ENCODE assay signal across 22 mouse cellular contexts in genomic region chr14:46421823-46422222, GRCm38 (mm10). TPM values are rescaled to one million over a fixed set of nuclear protein-coding genes. Genes with fewer than 3 reads are reported as not detected.
DNase-seq lines count a peak whose midpoint lies in the region; ATAC-seq and TF ChIP-seq lines count a peak whose summit lies in the region.
"Had no signal": no experiment of that assay in that cellular context is flagged by ENCODE, and none has a peak within 500 bp of the region (broad histone marks: within the 10 kb centered on the region; RNA-seq: fewer than 3 reads in every experiment).

No protein-coding gene starts in this region.

- no peak for DNase-seq in forebrain, embryonic 11.5 days (ENCODE audit: low spot score)
- DNase-seq in forebrain, postnatal 0 days = peak; percentile 49
- DNase-seq in brain, embryonic 18.5 days (ENCODE audit: low read depth, low spot score) = peak; percentile 54
- no peak for DNase-seq in testis, postnatal 14 days (ENCODE audit: low spot score)
- DNase-seq: adrenal gland, postnatal 25 days; cerebellum, adult 11-12 months; cerebellum, adult 2 months; cerebellum, adult 9-10 months; cerebellum, postnatal 10 days; cerebellum, postnatal 25 days had no signal

- H3K4me1 ChIP-seq in forebrain, embryonic 15.5 days = peaks cover 5% of the 10 kb centered on the region
- H3K4me1 ChIP-seq in forebrain, embryonic 11.5 days (replicated peaks; ENCODE audit: control insufficient read depth, insufficient read depth, low read length) = peaks cover 2% of the 10 kb centered on the region; the same call in 1 of the 2 replicates
- no peaks in the 10 kb centered on the region for H3K4me1 ChIP-seq in forebrain, postnatal 0 days (ENCODE audit: insufficient read depth)
- peaks cover 15% of the 10 kb centered on the region for H3K4me1 ChIP-seq in forebrain, embryonic 12.5 days

- H3K9me3 ChIP-seq in forebrain, embryonic 15.5 days = no peaks in the 10 kb centered on the region
- H3K9me3 ChIP-seq in forebrain, embryonic 11.5 days (ENCODE audit: control insufficient read depth, low read length) = no peaks in the 10 kb centered on the region
- H3K9me3 ChIP-seq in forebrain, postnatal 0 days (ENCODE audit: low read length) = no peaks in the 10 kb centered on the region
- H3K9me3 ChIP-seq in forebrain, embryonic 12.5 days = no peaks in the 10 kb centered on the region
- H3K9me3 ChIP-seq: embryonic facial prominence, embryonic 10.5 days; embryonic facial prominence, embryonic 12.5 days had no signal

- H3K36me3 ChIP-seq in forebrain, embryonic 15.5 days = no peaks in the 10 kb centered on the region
- H3K36me3 ChIP-seq in forebrain, embryonic 11.5 days (ENCODE audit: control insufficient read depth, insufficient read depth, low read length) = no peaks in the 10 kb centered on the region
- no peaks in the 10 kb centered on the region for H3K36me3 ChIP-seq in forebrain, postnatal 0 days (ENCODE audit: insufficient read depth)
- no peaks in the 10 kb centered on the region for H3K36me3 ChIP-seq in forebrain, embryonic 12.5 days (replicated peaks)
- H3K36me3 ChIP-seq: embryonic facial prominence, embryonic 10.5 days; embryonic facial prominence, embryonic 12.5 days had no signal

- no peak for TF ChIP-seq CTCF in forebrain, postnatal 0 days (IDR thresholded peaks at IDR 0.05; ENCODE audit: low read depth)

- no peak overlapping the region for H3K27ac ChIP-seq in forebrain, embryonic 15.5 days (replicated peaks)
- H3K27ac ChIP-seq in forebrain, embryonic 11.5 days (ENCODE audit: low read depth, low read length) = no peak overlapping the region
- no peak overlapping the region for H3K27ac ChIP-seq in forebrain, postnatal 0 days (ENCODE audit: low read depth, low read length)
- H3K27ac ChIP-seq in forebrain, embryonic 12.5 days = no peak overlapping the region
- H3K27ac ChIP-seq: embryonic facial prominence, embryonic 10.5 days; embryonic facial prominence, embryonic 12.5 days had no signal

- 76% methylated on average over 3 of the region's 3 CpGs for WGBS in forebrain, embryonic 15.5 days
- 91% methylated on average over 3 of the region's 3 CpGs for WGBS in forebrain, embryonic 11.5 days
- WGBS in forebrain, postnatal 0 days = 58% methylated on average over 3 of the region's 3 CpGs
- 92% methylated on average over 3 of the region's 3 CpGs for WGBS in forebrain, embryonic 12.5 days

- no peak overlapping the region for H3K4me2 ChIP-seq in forebrain, embryonic 15.5 days (replicated peaks)
- H3K4me2 ChIP-seq in forebrain, embryonic 11.5 days (ENCODE audit: low read depth, low read length, severe bottlenecking) = no peak overlapping the region
- H3K4me2 ChIP-seq in forebrain, postnatal 0 days (ENCODE audit: low read depth) = no peak overlapping the region
- H3K4me2 ChIP-seq in forebrain, embryonic 12.5 days = no peak overlapping the region
- H3K4me2 ChIP-seq: embryonic facial prominence, embryonic 12.5 days had no signal

- peak; percentile 70 for ATAC-seq in forebrain, embryonic 15.5 days (replicated peaks)
- no peak for ATAC-seq in forebrain, embryonic 11.5 days (replicated peaks; ENCODE audit: low FRiP score)
- peak; percentile 94 for ATAC-seq in forebrain, postnatal 0 days
- no peak for ATAC-seq in forebrain, embryonic 12.5 days (ENCODE audit: low FRiP score)

- no peak overlapping the region for H3K4me3 ChIP-seq in forebrain, embryonic 15.5 days
- no peak overlapping the region for H3K4me3 ChIP-seq in forebrain, embryonic 11.5 days (ENCODE audit: low read depth, low read length)
- H3K4me3 ChIP-seq in forebrain, postnatal 0 days (ENCODE audit: low read depth, low read length) = no peak overlapping the region
- H3K4me3 ChIP-seq in forebrain, embryonic 12.5 days (replicated peaks) = no peak overlapping the region
- H3K4me3 ChIP-seq: embryonic facial prominence, embryonic 10.5 days; embryonic facial prominence, embryonic 12.5 days had no signal

- H3K27me3 ChIP-seq in forebrain, embryonic 15.5 days = no peaks in the 10 kb centered on the region
- no peaks in the 10 kb centered on the region for H3K27me3 ChIP-seq in forebrain, embryonic 11.5 days (ENCODE audit: control insufficient read depth, insufficient read depth, low read length)
- 0 out of 2 replicates have a peak, but pooled peaks cover 6% of the 10 kb centered on the region for H3K27me3 ChIP-seq in forebrain, postnatal 0 days (ENCODE audit: insufficient read depth, low read length)
- peaks cover 5% of the 10 kb centered on the region; the same call in 1 of the 2 replicates for H3K27me3 ChIP-seq in forebrain, embryonic 12.5 days
- H3K27me3 ChIP-seq: embryonic facial prominence, embryonic 12.5 days had no signal

- no peak overlapping the region for H3K9ac ChIP-seq in forebrain, embryonic 15.5 days (replicated peaks)
- H3K9ac ChIP-seq in forebrain, embryonic 11.5 days (ENCODE audit: low read length) = no peak overlapping the region
- H3K9ac ChIP-seq in forebrain, postnatal 0 days = no peak overlapping the region
- H3K9ac ChIP-seq in forebrain, embryonic 12.5 days = no peak overlapping the region
- H3K9ac ChIP-seq: embryonic facial prominence, embryonic 12.5 days had no signal

RNA-seq across cellular contexts. Expression of gene Bmp4, which starts 31.4 kb away (rescaled TPM):
- polyA plus RNA-seq in forebrain, embryonic 15.5 days (2015; fragmentation: Nextera tagmentation; extraction: Ambion mirVana) = 3.0 and 5.0 TPM in 2 replicates
- 15.1 and 19.4 TPM in 2 replicates for polyA plus RNA-seq in forebrain, embryonic 11.5 days (2014; fragmentation: Nextera tagmentation; extraction: Ambion mirVana)
- total RNA-seq in forebrain, postnatal 0 days (2014; rRNA removed) = 4.8 and 5.5 TPM in 2 replicates
- polyA plus RNA-seq in forebrain, postnatal 0 days (2015; fragmentation: Nextera tagmentation; extraction: Ambion mirVana) = 1.9 and 4.2 TPM in 2 replicates
- polyA plus RNA-seq in forebrain, embryonic 12.5 days (2016; fragmentation: Nextera tagmentation; extraction: Ambion mirVana) = 8.6 and 13.4 TPM in 2 replicates
- total RNA-seq: MEL had no signal
- polyA plus RNA-seq: C2C12 had no signal

RNA-seq across cellular contexts. Expression of gene Gm15217, which starts 42.6 kb away (rescaled TPM):
- polyA plus RNA-seq in forebrain, embryonic 15.5 days (2015; fragmentation: Nextera tagmentation; extraction: Ambion mirVana) = not detected in 2 replicates
- polyA plus RNA-seq in forebrain, embryonic 11.5 days (2014; fragmentation: Nextera tagmentation; extraction: Ambion mirVana) = not detected in 2 replicates
- total RNA-seq in forebrain, postnatal 0 days (2014; rRNA removed) = not detected in 2 replicates
- polyA plus RNA-seq in forebrain, postnatal 0 days (2015; fragmentation: Nextera tagmentation; extraction: Ambion mirVana) = not detected in 2 replicates
- polyA plus RNA-seq in forebrain, embryonic 12.5 days (2016; fragmentation: Nextera tagmentation; extraction: Ambion mirVana) = not detected in 2 replicates
- total RNA-seq: adrenal gland, adult 2 months; adrenal gland, postnatal 10 days; adrenal gland, postnatal 25 days; ES-E14; MEL had no signal
- polyA plus RNA-seq: adrenal gland, adult 2 months; brain, embryonic 14.5 days; C2C12; cerebellum, adult 2 months; cortical plate, adult 2 months; embryonic facial prominence, embryonic 10.5 days; embryonic facial prominence, embryonic 14.5 days had no signal

Comparison
In these comparisons a context has a peak if more than half of its experiments do, and no peak if none do; other contexts are left out.
1. ATAC-seq: peak in forebrain, embryonic 15.5 days (single experiment) and forebrain, postnatal 0 days (single experiment); none in forebrain, embryonic 11.5 days (single experiment) and forebrain, embryonic 12.5 days (single experiment).
2. DNase-seq: peak in forebrain, postnatal 0 days (single experiment) and brain, embryonic 18.5 days (single experiment); none in forebrain, embryonic 11.5 days (single experiment) and testis, postnatal 14 days (single experiment).